Mouse (Mus musculus): ENCODE data around the gene Nudt19. TPM values are rescaled to one million over a fixed set of nuclear protein-coding genes. Genes with fewer than 3 reads are reported as not detected.

The Nudt19 gene
- polyA plus RNA-seq (2016; fragmentation: Nextera tagmentation; extraction: Ambion mirVana) = 35.1 and 48.1 TPM in 2 replicates

DNA sequence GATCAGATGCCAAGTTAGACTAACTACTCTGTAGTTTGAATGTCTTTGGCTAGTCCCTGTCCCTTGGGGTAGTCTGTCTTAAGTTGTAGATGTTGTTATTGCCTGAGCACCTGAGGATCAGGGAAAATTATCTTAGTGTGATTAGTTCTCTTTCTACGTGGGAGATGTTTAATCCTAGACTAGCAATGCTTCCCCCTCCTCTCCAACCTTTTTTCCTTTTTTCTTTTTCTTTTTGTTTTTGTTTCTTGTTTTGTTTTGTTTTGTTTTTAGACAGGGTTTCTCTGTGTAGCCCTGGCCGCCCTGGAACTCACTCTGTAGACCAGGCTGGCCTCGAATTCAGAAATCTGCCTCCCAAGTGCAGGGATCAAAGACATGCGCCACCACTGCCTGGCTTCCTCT, at the start of gene Nudt19:
TSS of gene Nudt19 (minus strand) at position 100 of the 399 bp plus-strand sequence.
- Histone ChIP-seq H3K36me3 (peaks cover 3% of the 10 kb centered on the region), H3K27me3 (ENCODE audit: low read depth, poor library complexity, severe bottlenecking) (no peaks in the 10 kb centered on the region), H3K9me3 (replicated peaks) (no peaks in the 10 kb centered on the region), H3K4me3 (peak within 1 kb of the TSS; percentile 72), H3K4me1 (peaks cover 18% of the 10 kb centered on the region), H3K27ac (peak within 1 kb of the TSS; percentile 96)
- DNase-seq (ENCODE audit: low spot score) = no peak
- WGBS = 68% methylated on average over 4 of the region's 4 CpGs

DNA sequence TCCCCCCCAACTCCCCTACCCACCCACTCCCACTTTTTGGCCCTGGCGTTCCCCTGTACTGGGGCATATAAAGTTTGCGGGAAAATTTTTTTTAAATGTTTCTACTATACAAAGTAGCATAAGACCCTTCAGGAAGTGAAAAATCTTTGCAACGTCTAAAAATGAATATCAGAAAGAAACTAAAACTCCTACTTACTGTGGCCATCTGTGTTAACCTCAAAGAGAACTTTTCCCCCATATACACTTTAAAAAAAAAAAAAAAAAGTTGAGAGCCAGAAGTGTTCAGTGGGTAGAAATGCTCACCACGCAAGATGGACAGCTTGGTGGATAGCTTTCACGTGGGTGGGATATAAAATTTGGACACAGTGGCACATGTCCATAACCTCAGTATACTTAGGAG, 46.7 kb upstream of the Nudt19 start:
- H3K4me3 ChIP-seq = no peak overlapping the region
- H3K36me3 ChIP-seq = peaks cover 70% of the 10 kb centered on the region
- no peak overlapping the region for H3K27ac ChIP-seq
- no peaks in the 10 kb centered on the region for H3K27me3 ChIP-seq (ENCODE audit: low read depth, poor library complexity, severe bottlenecking)
- WGBS = 98% methylated on average over 5 of the region's 5 CpGs
- H3K9me3 ChIP-seq (replicated peaks) = no peaks in the 10 kb centered on the region
- no peak for DNase-seq (ENCODE audit: low spot score)
- H3K4me1 ChIP-seq = no peaks in the 10 kb centered on the region

DNA sequence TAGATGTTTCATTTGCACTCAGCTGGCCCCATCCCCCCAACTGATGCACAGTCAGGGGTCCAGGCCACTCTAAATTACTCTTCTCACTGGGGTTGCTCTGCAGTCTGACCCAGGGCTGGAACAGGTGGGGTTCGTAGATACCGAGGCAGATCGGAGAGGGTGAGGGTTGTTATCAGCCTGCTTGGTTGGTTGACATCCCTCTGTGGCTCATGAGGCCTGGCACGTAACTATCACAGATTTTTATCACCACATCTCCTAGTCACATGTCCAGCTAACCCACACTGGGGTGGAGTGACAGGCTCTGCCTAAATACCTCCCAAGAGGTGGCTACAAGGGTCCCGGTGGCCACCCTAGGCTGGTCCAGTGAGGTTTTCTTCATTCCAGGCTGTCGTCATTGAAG, 45.0 kb upstream of the Nudt19 start:
- 91% methylated on average over 6 of the region's 6 CpGs for WGBS

DNA sequence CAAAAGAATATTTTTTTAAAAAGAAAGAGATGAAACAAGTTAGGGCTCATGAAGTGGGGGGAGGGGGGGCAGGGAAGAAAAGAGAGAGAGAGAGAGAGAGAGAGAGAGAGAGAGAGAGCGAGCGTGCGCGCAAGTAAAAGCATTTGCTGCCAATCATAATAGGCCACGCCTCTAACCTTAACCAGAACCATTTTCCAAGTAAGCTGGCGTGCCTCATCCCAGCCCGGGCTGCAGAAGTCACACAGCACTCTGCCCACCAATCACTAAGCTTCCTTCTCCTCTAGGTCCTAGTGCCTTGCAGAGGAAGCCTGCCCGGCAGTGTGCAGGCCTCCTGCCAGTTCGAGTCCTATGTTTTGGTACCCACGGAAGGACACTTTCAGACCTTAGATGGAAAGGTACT, 43.9 kb upstream of the Nudt19 start:
- no peak for DNase-seq (ENCODE audit: low spot score)
- 89% methylated on average over 10 of the region's 10 CpGs for WGBS
- Histone ChIP-seq H3K4me1 (no peaks in the 10 kb centered on the region), H3K9me3 (replicated peaks) (no peaks in the 10 kb centered on the region), H3K4me3 (no peak overlapping the region), H3K27me3 (ENCODE audit: low read depth, poor library complexity, severe bottlenecking) (no peaks in the 10 kb centered on the region), H3K27ac (no peak overlapping the region), H3K36me3 (peaks cover 71% of the 10 kb centered on the region)

More for the DNA sequence above, 45.0 kb upstream of the Nudt19 start:
- Histone ChIP-seq H3K27me3 (ENCODE audit: low read depth, poor library complexity, severe bottlenecking) (no peaks in the 10 kb centered on the region), H3K9me3 (replicated peaks) (no peaks in the 10 kb centered on the region), H3K36me3 (peaks cover 64% of the 10 kb centered on the region), H3K27ac (no peak overlapping the region), H3K4me1 (no peaks in the 10 kb centered on the region), H3K4me3 (no peak overlapping the region)
- no peak for DNase-seq (ENCODE audit: low spot score)

DNA sequence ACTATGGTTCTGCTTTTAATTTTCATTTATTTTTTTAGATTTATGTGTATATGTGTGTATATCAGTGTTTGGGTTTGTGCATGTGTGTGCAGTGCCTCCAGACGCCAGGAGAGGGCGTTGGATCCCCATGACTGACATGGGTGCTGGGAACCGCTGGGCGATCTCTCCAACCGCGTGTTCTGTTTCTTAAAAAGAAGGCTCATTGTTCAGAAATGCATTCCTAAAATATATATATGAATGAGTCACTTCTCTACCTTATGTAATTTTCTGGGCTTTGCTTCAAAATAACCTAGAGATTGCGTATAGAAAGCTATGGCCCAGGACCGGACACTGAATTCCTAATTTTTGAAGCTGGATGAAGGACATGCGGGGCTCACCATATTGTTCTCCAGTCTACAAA, 43.4 kb upstream of the Nudt19 start:
- Histone ChIP-seq H3K27ac (no peak overlapping the region), H3K36me3 (peaks cover 73% of the 10 kb centered on the region), H3K4me3 (no peak overlapping the region), H3K27me3 (ENCODE audit: low read depth, poor library complexity, severe bottlenecking) (no peaks in the 10 kb centered on the region), H3K9me3 (replicated peaks) (no peaks in the 10 kb centered on the region), H3K4me1 (no peaks in the 10 kb centered on the region)
- DNase-seq (ENCODE audit: low spot score) = no peak
- WGBS = 94% methylated on average over 9 of the region's 9 CpGs

DNA sequence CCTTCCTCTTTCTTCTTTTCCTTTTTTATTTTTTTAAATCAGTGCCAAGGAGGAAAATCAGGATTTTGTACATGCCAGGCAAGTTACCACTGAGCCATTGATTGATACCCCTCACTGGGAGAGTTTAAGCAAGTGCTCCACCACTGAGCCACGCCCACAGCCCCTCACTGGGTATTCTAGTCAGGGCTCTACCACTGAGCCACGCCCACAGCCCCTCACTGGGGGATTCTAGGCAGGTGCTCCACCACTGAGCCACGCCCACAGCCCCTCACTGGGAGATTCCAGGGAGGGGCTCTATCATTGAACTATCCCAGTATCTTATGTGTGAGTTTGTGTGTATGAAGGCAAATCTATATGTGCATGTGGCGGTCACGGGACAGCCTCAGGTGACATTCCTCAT, 38.2 kb upstream of the Nudt19 start:
- DNase-seq (ENCODE audit: low spot score) = no peak
- Histone ChIP-seq H3K9me3 (replicated peaks) (no peaks in the 10 kb centered on the region), H3K27me3 (ENCODE audit: low read depth, poor library complexity, severe bottlenecking) (no peaks in the 10 kb centered on the region), H3K27ac (no peak overlapping the region), H3K4me1 (peaks cover 7% of the 10 kb centered on the region; the same call in 1 of the 2 replicates), H3K36me3 (peaks cover 61% of the 10 kb centered on the region), H3K4me3 (no peak overlapping the region)
- WGBS = 94% methylated on average over 5 of the region's 5 CpGs

DNA sequence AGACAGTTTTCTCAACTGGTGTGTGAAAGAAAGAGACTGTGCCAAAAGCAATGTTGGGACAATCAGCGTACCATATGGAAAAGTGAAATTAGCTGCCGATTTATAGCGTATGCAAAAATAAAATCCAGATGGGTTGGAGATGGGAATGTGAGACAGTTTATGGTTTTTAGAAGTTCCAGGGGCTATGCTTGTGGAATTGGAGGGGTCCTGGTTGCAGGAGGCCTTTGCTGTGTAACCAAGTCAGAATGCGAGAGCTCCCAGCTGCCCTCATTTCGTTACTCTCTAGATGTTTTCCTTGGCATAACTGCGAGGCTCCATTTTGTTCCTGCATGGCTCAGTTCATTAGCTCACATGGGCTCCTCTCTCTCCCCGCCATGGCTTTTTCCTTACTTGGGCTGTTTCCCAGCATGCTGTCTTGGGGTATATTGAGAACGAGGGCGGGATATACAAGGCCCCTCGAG, 34.7 kb upstream of the Nudt19 start:
- peaks cover 42% of the 10 kb centered on the region for H3K36me3 ChIP-seq
- H3K4me3 ChIP-seq = no peak overlapping the region
- H3K27me3 ChIP-seq (ENCODE audit: low read depth, poor library complexity, severe bottlenecking) = no peaks in the 10 kb centered on the region
- no peak for DNase-seq (ENCODE audit: low spot score)
- 90% methylated on average over 10 of the region's 10 CpGs for WGBS
- H3K9me3 ChIP-seq (replicated peaks) = no peaks in the 10 kb centered on the region
- peaks cover 27% of the 10 kb centered on the region for H3K4me1 ChIP-seq
- H3K27ac ChIP-seq = no peak overlapping the region

DNA sequence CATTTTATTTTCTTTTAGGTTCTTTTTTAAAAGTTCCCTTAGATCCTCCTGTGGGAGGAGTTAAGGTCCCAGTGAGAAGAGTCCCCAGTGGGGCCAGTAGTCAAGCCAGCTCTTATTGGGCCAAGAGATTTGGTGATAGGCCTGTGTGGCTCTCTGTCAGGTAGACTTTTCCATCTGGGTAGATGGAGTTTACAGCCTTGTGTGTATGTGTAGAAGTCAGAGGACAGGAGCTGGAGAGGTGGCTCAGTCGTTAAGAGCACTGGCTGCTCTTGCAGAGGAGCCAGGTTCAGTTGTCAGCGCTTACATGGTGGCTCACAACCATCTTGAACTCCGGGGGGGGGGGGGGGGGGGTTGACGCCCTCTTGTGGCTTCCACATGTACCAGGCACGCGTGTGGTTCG, 33.4 kb upstream of the Nudt19 start:
- DNase-seq (ENCODE audit: low spot score) = no peak
- H3K9me3 ChIP-seq (replicated peaks) = no peaks in the 10 kb centered on the region
- H3K27ac ChIP-seq = no peak overlapping the region
- H3K4me1 ChIP-seq = peaks cover 38% of the 10 kb centered on the region
- WGBS = 74% methylated on average over 7 of the region's 7 CpGs
- H3K4me3 ChIP-seq = no peak overlapping the region
- H3K36me3 ChIP-seq = peaks cover 29% of the 10 kb centered on the region
- peaks cover 7% of the 10 kb centered on the region for H3K27me3 ChIP-seq (ENCODE audit: low read depth, poor library complexity, severe bottlenecking)

DNA sequence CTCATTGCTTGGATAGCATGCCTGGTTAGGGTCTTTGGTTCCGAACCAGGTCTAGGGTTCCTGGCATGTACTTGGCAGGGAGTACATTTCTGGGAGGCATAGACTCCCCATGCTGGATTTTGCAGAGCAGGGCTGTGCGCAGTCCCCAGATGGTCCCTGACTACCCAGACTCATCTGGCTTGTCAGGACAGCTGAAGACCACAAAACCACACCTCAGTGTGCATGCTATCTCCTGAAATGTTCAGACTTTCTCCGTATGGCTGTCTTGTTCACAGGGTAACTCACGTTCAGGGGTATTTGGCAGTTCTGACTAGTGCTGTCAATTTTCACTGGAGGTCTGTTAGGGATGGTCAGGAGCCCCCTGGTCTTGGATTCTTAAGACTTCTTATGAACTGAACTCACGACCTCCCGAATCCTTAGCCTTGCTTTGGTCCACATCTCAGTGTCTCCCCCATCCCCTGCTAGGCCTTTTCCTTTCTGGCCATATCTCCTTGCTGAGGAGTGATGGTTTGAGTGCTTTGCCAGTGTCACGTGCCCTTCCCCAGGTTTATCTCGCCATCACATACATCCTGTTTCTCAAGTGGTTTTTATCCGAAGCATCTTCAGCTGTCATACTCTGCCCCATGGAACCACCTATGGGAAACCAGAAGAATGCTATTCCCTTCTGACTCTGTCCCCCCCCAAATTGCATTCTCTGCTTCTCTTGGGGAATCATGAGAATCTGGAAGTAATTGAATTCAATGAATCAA, 32.8 kb upstream of the Nudt19 start:
- no peaks in the 10 kb centered on the region for H3K9me3 ChIP-seq (replicated peaks)
- peaks cover 44% of the 10 kb centered on the region for H3K4me1 ChIP-seq
- 90% methylated on average over 9 of the region's 9 CpGs for WGBS
- H3K27ac ChIP-seq = no peak overlapping the region
- H3K36me3 ChIP-seq = peaks cover 25% of the 10 kb centered on the region
- peaks cover 13% of the 10 kb centered on the region for H3K27me3 ChIP-seq (ENCODE audit: low read depth, poor library complexity, severe bottlenecking)
- DNase-seq (ENCODE audit: low spot score) = no peak
- no peak overlapping the region for H3K4me3 ChIP-seq

DNA sequence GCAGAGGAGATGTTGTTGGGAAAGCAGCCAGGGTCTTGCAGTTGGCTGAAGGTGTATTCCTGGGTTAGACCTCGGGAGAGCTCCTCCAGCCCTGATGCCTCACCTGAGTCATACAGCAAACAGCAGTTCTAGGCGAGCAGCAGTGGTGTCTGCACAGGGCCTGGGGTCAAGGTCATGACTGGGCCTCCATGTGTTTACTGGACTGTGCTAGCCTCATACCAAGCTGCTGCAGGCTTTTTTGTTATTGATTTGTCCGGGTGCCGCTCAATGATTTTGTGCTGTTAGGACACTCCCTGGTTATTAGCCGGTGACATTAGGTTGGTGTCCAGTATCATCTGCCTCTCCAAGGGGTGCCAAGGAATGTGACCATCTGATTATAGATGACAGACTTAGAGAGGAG, 31.6 kb upstream of the Nudt19 start:
- peaks cover 47% of the 10 kb centered on the region for H3K4me1 ChIP-seq
- H3K4me3 ChIP-seq = no peak overlapping the region

DNA sequence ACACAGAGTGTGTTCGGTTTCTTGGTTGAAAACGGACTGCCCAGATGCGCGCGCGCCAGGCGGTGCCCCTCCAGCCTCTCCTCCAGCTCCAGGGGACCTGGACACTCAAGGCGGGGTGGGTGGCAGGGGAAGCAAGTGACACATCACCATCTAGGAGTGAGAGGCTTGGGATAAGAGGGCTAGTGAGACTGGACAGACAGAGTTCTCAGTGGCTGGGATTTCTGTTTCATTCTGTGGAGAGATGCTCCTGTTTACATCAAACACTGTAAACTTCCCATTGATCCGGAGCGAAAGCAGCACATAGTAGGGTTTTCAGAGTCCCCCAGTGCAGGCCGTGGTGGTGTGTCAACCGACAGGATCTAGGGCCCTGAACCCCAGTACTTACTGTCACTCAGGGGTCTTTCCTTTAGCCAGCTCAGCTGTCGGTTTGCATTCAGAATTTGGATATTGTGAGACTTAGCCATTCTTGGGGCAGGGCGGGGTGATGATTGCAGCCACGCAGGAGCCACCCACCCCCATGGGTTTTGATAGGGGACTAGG, 30.9 kb upstream of the Nudt19 start:
- no peaks in the 10 kb centered on the region for H3K9me3 ChIP-seq (replicated peaks)
- peaks cover 29% of the 10 kb centered on the region for H3K27me3 ChIP-seq (ENCODE audit: low read depth, poor library complexity, severe bottlenecking)
- peaks cover 6% of the 10 kb centered on the region for H3K36me3 ChIP-seq
- WGBS = 23% methylated on average over 15 of the region's 15 CpGs
- no peak for DNase-seq (ENCODE audit: low spot score)
- H3K4me1 ChIP-seq = peaks cover 47% of the 10 kb centered on the region
- peak overlapping the region; percentile 81 for H3K4me3 ChIP-seq
- peak overlapping the region; percentile 89 for H3K27ac ChIP-seq

More for the DNA sequence above, 31.6 kb upstream of the Nudt19 start:
- WGBS = 85% methylated on average over 5 of the region's 5 CpGs
- peaks cover 14% of the 10 kb centered on the region for H3K36me3 ChIP-seq
- H3K27me3 ChIP-seq (ENCODE audit: low read depth, poor library complexity, severe bottlenecking) = peaks cover 25% of the 10 kb centered on the region
- DNase-seq (ENCODE audit: low spot score) = no peak
- no peaks in the 10 kb centered on the region for H3K9me3 ChIP-seq (replicated peaks)
- no peak overlapping the region for H3K27ac ChIP-seq

DNA sequence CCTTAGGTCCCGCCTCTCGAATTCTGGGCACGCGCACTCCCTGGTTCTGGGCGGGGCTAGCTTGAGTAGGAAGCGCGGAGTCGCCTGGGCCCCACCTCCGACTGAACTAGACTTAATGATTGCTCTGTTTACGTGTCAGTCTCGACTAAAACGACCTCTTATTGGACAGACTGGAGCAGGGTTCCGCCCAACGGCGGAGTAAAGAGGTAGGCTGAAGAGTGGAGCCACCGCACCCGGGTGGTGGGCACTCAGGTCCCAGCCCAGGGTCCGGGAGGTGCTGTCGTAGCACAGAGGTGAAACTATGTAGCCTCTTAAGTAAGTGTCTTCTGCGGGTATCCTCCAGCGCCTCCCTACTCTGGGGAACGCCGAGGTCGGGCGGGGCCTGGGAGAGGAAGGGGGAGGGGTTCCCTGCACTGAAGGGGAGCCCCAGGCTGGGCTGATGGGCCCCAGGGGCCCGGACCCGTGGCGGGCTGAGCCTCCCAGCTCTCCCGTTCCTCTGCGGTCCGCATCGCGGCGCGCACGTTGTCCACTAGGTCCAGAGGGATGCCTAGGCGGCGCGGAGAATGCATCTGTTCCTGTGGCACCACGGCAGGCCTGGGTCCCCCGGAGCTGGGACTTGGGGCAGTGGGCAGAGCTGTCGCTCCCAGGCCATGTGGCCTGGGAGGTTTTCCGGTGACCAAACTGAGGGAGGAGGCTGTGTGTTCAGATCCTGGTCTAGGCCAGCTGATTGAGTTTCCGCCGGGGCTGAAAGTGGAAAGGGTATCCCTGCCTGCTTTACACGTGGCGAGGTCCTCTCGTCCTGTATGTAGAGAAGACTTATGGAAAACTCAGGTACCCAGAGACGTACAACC, 30.2 kb upstream of the Nudt19 start, which contains the start of gene Ankrd27:
TSS of gene Ankrd27 (plus strand) at position 190 of the 851 bp plus-strand sequence.
- H3K27ac ChIP-seq = peak within 1 kb of the TSS; percentile 89
- no peaks in the 10 kb centered on the region; the same call in 1 of the 2 replicates for H3K36me3 ChIP-seq
- peak within 1 kb of the TSS; percentile 81 for H3K4me3 ChIP-seq
- WGBS = under 1% methylated on average over 49 of the region's 49 CpGs
- peaks cover 33% of the 10 kb centered on the region for H3K27me3 ChIP-seq (ENCODE audit: low read depth, poor library complexity, severe bottlenecking)
- H3K4me1 ChIP-seq = peaks cover 47% of the 10 kb centered on the region
- H3K9me3 ChIP-seq (replicated peaks) = no peaks in the 10 kb centered on the region
- peak; percentile 90 for DNase-seq (ENCODE audit: low spot score)

Data from limb, embryonic 10.5 days (tissue).